Mouse (Mus musculus) left cerebral cortex, postnatal 25 days (tissue): ENCODE results near the gene Gm2956. TPM values are rescaled to one million over a fixed set of nuclear protein-coding genes. Genes with fewer than 3 reads are reported as not detected.
"Not testable (repeated sequence)": the region's sequence is repeated elsewhere in the genome, so short reads cannot be mapped to it uniquely, and the experiment has no call there.

ENCODE experiments used
- DNase-seq, 2 experiments: peaks; one replicate each; pipeline ENCODE4 v3.0.0; 2022; ENCODE audit warnings: low spot score in 2 of 2, mixed read lengths in 1 of 2
- intact Hi-C: fragments of 180-260 bp; cut with DNase I; formaldehyde crosslinking; loops from one replicate; pipeline ENCODE4 v1.15.1; 2025
- total RNA-seq, 2 experiments: library from RNA; stranded (reverse); gene quantifications; 2 replicates each; pipeline ENCODE4 v1.2.3; 2021

The Gm2956 gene
- 1 to 10 TPM in 1 of 2 experiments, not detected in 1; 1.9 TPM for total RNA-seq

- DNase-seq, intact Hi-C loops: not testable (repeated sequence)
Measured at GRCm38 (mm10) chr14:3332087-3332677, at the start of gene Gm2956. Gene Gm2956, plus strand, starts transcription at chr14:3332627.

- DNase-seq = peak; percentile 17 to 19
- intact Hi-C loops = not testable (repeated sequence)
Measured at GRCm38 (mm10) chr14:3333406-3333805, 979 bp downstream of the Gm2956 start.

- intact Hi-C loops, DNase-seq: not testable (repeated sequence)
Measured at GRCm38 (mm10) chr14:3394793-3395192, 62.4 kb downstream of the Gm2956 start, which contains the start of gene Gm10413. Gene Gm10413, plus strand, starts transcription at chr14:3395093.

Other genes with a start within 250 kb of the Gm2956 start
- gene Gm10340, start 198.6 kb upstream of the Gm2956 start, total RNA-seq = not detected
- gene Gm5795, start 144.4 kb upstream of the Gm2956 start, total RNA-seq = not detected
- gene D830030K20Rik, start 124.1 kb upstream of the Gm2956 start, total RNA-seq = 1 to 10 TPM; 4.3 to 4.6 TPM
- gene Gm10413, start 62.5 kb downstream of the Gm2956 start, total RNA-seq = not detected
- 1 to 10 TPM; 2.0 to 2.2 TPM for gene Gm10409, start 80.0 kb downstream of the Gm2956 start, total RNA-seq
- gene Gm3005, start 95.5 kb downstream of the Gm2956 start, total RNA-seq = under 1 TPM in 1 of 2 experiments, not detected in 1; 0.34 TPM
- gene Gm10408, start 116.8 kb downstream of the Gm2956 start, total RNA-seq = not detected